Mouse (Mus musculus): Measurements from ENCODE around the gene Klf8.

- no peak for TF ChIP-seq GATA1 (IDR thresholded peaks at IDR 0.05; ENCODE audit: borderline replicate concordance, low read length)
- TF ChIP-seq FLI1 (IDR thresholded peaks at IDR 0.05; ENCODE audit: low read length) = no peak
Observed at GRCm38 (mm10) chrX:153366754-153367153, 129.5 kb downstream of the Klf8 start.
